Mouse (Mus musculus) adrenal gland, postnatal 36 days (tissue): ENCODE measurements around the gene Zg16. TPM values are rescaled to one million over a fixed set of nuclear protein-coding genes. Genes with fewer than 3 reads are reported as not detected.

Source experiments
- DNase-seq, 2 experiments: peaks; one replicate each; pipeline ENCODE4 v3.0.0; 2021; ENCODE audit warnings: mixed read lengths in 1 of 2
- microRNA-seq: library from miRNA; unstranded; fragments of <30 nt; microRNA quantifications from one replicate; pipeline ENCODE4 v1.2.0, GENCODE M21; 2021
- total RNA-seq, 2 experiments: library from RNA; stranded (reverse); gene quantifications; 2 replicates each; pipeline ENCODE4 v1.2.3; 2021

Zg16 gene
- total RNA-seq, 2 experiments from 2014 or later: not detected

GRCm38 (mm10) chr7:127007313-127008024 lies 79.7 kb downstream of the Zg16 start:
- DNase-seq: no peak

GRCm38 (mm10) chr7:127004122-127004875 lies 82.8 kb downstream of the Zg16 start:
- no peak for DNase-seq

- DNase-seq: no peak
Measured at GRCm38 (mm10) chr7:127003620-127004019, 83.5 kb downstream of the Zg16 start.

Small RNA genes within 50 kb of the gene (microRNA-seq; reads per million reads assigned to microRNA genes)
- gene Gm44343: not detected

Other genes with a start within 250 kb of the Zg16 start
- under 1 TPM; 0.43 to 0.50 TPM for gene Doc2a, start 239.9 kb downstream of the Zg16 start, total RNA-seq
- 10 to 100 TPM; 14.5 to 16.0 TPM for gene Hirip3, start 225.4 kb downstream of the Zg16 start, total RNA-seq
- 10 to 100 TPM; 39.7 to 45.0 TPM for gene Ino80e, start 225.0 kb downstream of the Zg16 start, total RNA-seq
- gene Taok2, start 202.6 kb downstream of the Zg16 start, total RNA-seq: 10 to 100 TPM; 54.9 to 81.3 TPM
- 10 to 100 TPM; 27.3 to 32.4 TPM for gene Tmem219, start 164.4 kb downstream of the Zg16 start, total RNA-seq
- 10 to 100 TPM; 23.7 to 31.9 TPM for gene Kctd13, start 158.4 kb downstream of the Zg16 start, total RNA-seq
- gene Asphd1, start 137.7 kb downstream of the Zg16 start, total RNA-seq: 1 to 10 TPM; 1.6 to 2.4 TPM
- 100 to 1,000 TPM in 1 of 2 experiments, 10 to 100 TPM in 1; 47.1 to 108 TPM for gene Sez6l2, start 136.8 kb downstream of the Zg16 start, total RNA-seq
- 10 to 100 TPM; 85.1 to 93.1 TPM for gene Cdipt, start 111.4 kb downstream of the Zg16 start, total RNA-seq
- under 1 TPM; 0.60 to 0.69 TPM for gene Cdiptos, start 111.2 kb downstream of the Zg16 start, total RNA-seq
- gene Mvp, start 72.7 kb downstream of the Zg16 start, total RNA-seq: 100 to 1,000 TPM; 102 to 129 TPM
- 1 to 10 TPM in 1 of 2 experiments, not detected in 1; 3.0 TPM for gene Pagr1b, start 70.8 kb downstream of the Zg16 start, total RNA-seq
- gene Pagr1a, start 70.0 kb downstream of the Zg16 start, total RNA-seq: 10 to 100 TPM in 1 of 2 experiments, 1 to 10 TPM in 1; 4.4 to 15.1 TPM
- 10 to 100 TPM; 28.9 to 29.6 TPM for gene Gm42742, start 66.2 kb downstream of the Zg16 start, total RNA-seq
- gene Prrt2, start 66.1 kb downstream of the Zg16 start, total RNA-seq: 1 to 10 TPM; 1.9 to 2.9 TPM
- gene Maz, start 60.3 kb downstream of the Zg16 start, total RNA-seq: 100 to 1,000 TPM; 120 to 126 TPM
- gene Kif22, start 44.9 kb downstream of the Zg16 start, total RNA-seq: 1 to 10 TPM; 5.7 to 6.8 TPM
- gene AI467606, start 4.0 kb upstream of the Zg16 start, total RNA-seq: 1 to 10 TPM in 1 of 2 experiments, under 1 TPM in 1; 0.89 to 1.1 TPM
- under 1 TPM; 0.26 to 0.40 TPM for gene Qprt, start 34.9 kb upstream of the Zg16 start, total RNA-seq
- 1 to 10 TPM in 1 of 2 experiments, under 1 TPM in 1; 0.70 to 1.3 TPM for gene Spn, start 50.5 kb upstream of the Zg16 start, total RNA-seq
- gene Cd2bp2, start 108.7 kb upstream of the Zg16 start, total RNA-seq: 10 to 100 TPM; 59.3 to 61.0 TPM
- 10 to 100 TPM; 40.7 to 48.4 TPM for gene Tbc1d10b, start 121.1 kb upstream of the Zg16 start, total RNA-seq
- gene Mylpf, start 121.6 kb upstream of the Zg16 start, total RNA-seq: 1 to 10 TPM; 1.9 to 2.7 TPM
- gene Zfp553, start 145.7 kb upstream of the Zg16 start, total RNA-seq: 10 to 100 TPM; 10.1 to 11.9 TPM
- 1 to 10 TPM; 5.6 to 7.9 TPM for gene Sept1, start 145.8 kb upstream of the Zg16 start, total RNA-seq
- gene Zfp771, start 156.9 kb upstream of the Zg16 start, total RNA-seq: 10 to 100 TPM; 28.0 to 34.2 TPM
- gene Dctpp1, start 173.4 kb upstream of the Zg16 start, total RNA-seq: 10 to 100 TPM; 27.8 to 49.1 TPM
- gene Sephs2, start 186.7 kb upstream of the Zg16 start, total RNA-seq: 100 to 1,000 TPM in 1 of 2 experiments, 10 to 100 TPM in 1; 65.9 to 128 TPM
- gene Itgal, start 208.9 kb upstream of the Zg16 start, total RNA-seq: 1 to 10 TPM; 1.1 to 1.8 TPM